Mouse (Mus musculus): ENCODE measurements at regions not wholly inside any gene's neighbourhood (a gene's known extent, or its start where the extent isn't known, plus 50 kb on each side); places are given as distances from the start of the nearest gene placed in this dataset.
A peak's percentile ranks its signal among the peaks of the same experiment; 100 is the strongest.

DNA sequence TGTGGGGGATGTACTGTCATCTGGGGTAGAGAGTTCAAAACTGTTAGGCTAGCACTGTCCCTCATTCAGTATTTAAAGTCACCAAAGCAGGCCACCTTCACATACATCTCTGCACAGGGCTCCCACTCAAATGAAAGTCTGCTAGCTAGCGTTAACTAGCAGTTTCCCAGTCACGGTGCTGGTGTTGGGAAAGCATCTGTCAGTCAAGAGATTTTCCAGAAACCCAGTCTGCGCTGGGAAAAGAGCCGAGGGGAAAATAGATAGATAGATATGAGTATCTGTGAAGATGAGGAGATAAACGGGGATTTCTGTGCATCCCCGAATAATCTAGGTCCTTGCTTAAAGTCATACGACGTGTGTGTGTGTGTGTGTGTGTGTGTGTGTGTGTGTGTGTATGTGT, 110.6 kb downstream of the Gadd45g start:
- ATAC-seq (no peak), DNase-seq (ENCODE audit: low read depth, low spot score) (no peak)
- ChIA-PET CTCF (no interaction called here), POLR2A (interaction anchor here (1.1 kb wide), 2 partner anchors 13 to 112 kb away, joined by 3 read pairs; no protein-coding TSS in a partner anchor)
- TF ChIP-seq CTCF (IDR thresholded peaks at IDR 0.05): no peak
- in situ Hi-C loops (cut with MboI; ENCODE audit: low pct_unique_long_range_greater_than_20kb): loop anchor here (25.0 kb wide), 1 partner anchor 295 kb away; the partner anchor contains the start of gene Secisbp2
- H3K27me3 ChIP-seq: no peaks in the 10 kb centered on the region

DNA sequence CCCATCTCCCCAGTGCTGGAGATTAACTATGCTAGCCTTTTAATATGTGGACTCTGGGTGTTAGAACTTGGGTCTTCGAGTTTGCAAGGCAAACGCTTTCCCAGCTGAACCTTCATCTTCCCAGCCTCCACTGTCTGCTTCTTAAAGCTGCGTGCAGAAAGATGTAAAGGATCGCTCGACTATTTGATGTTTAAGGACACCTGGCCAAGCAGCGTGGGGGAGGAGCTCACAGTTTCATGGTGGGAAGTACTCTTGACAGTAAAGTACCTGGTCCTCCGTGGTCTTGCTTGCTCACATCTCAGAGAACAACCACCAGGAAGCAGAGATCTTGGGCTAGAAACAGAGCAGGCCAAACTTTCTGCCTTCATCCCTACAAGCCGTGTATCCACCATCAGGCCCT, 113.1 kb downstream of the Gadd45g start:
- CTCF ChIA-PET: interaction anchor here (1.7 kb wide), 1 partner anchor 115 kb away, joined by 3 read pairs; no protein-coding TSS in a partner anchor
- no peak for DNase-seq (ENCODE audit: low read depth, low spot score)
- ATAC-seq: no peak
- no peak for TF ChIP-seq CTCF (IDR thresholded peaks at IDR 0.05)
- POLR2A ChIA-PET: no interaction called here
- no peaks in the 10 kb centered on the region for H3K27me3 ChIP-seq
- in situ Hi-C loops (cut with MboI; ENCODE audit: low pct_unique_long_range_greater_than_20kb): loop anchor here (25.0 kb wide), 1 partner anchor 297 kb away; the partner anchor contains the start of gene Secisbp2

DNA sequence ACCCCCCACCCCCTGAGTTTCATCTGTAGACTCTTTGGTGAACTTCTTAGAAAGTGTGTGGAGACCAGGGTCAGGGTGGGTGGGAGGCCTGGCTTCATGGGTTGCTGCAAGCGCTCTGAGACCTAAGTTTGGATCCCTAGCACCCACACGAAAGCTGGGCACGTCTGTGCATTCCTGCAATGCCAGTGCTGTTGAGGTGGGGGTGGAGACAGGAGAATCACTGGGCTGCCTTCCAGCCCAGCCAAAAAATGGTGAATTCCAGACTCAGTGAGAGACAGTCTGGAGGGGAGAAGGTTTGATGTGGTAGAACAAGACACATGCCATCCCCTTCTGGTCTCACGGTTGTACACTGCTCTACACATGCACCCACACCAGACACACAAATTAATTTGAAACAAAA, 113.8 kb downstream of the Gadd45g start:
- CTCF ChIA-PET: no interaction called here
- in situ Hi-C loops (cut with MboI; ENCODE audit: low pct_unique_long_range_greater_than_20kb): loop anchor here (25.0 kb wide), 1 partner anchor 298 kb away; the partner anchor contains the start of gene Secisbp2
- DNase-seq (ENCODE audit: low read depth, low spot score): no peak
- no peak for ATAC-seq
- TF ChIP-seq CTCF (IDR thresholded peaks at IDR 0.05): no peak
- POLR2A ChIA-PET: no interaction called here
- H3K27me3 ChIP-seq: no peaks in the 10 kb centered on the region

DNA sequence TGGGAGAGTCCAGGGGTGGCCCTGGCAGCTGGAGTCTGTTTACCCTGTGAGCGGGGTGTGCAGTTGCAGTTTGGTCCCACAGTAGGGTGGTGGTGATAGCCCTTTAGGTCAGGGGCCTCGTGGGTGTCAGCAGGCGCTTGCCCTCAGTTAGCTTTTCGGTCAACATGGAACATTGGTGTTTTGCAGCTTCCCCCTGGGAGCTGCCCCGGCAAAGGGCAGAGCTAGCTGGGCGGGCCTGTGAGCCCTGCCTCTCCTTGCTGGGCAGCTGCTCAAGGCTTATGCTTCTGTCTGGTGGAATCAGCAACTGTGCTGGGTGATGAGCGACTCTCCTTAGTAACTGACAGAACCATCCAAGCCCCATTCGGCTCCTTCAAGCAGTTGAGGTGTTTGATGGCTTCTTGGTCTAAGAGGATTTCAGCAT, 115.7 kb downstream of the Gadd45g start:
- POLR2A ChIA-PET: no interaction called here

DNA sequence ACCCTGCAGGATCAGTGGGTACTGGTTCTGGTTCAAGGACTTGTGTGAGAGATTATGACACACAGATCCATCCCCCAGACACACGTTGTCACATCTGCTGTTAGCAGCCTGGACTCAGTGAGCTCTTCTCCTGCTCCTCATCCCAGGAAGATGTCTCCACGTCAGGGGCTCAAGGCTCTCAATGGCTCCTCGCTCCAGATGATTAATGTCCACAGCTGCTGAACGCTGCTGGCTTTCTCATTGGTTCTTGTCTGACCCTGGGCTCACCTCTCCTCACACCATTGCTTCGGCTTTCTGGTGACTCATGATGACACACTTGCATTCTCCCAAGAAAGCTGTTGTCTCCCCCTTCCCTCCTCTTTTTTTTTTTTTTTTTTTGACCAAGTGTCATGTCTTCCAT, 116.2 kb downstream of the Gadd45g start:
- POLR2A ChIA-PET: interaction anchor here (4.0 kb wide), 1 partner anchor 115 kb away, joined by 21 read pairs; the partner anchor contains the start of gene Gadd45g
- no peak for DNase-seq (ENCODE audit: low read depth, low spot score)
- CTCF ChIA-PET: no interaction called here
- peak; percentile 63 for ATAC-seq
- in situ Hi-C loops (cut with MboI; ENCODE audit: low pct_unique_long_range_greater_than_20kb): loop anchor here (25.0 kb wide), 1 partner anchor 300 kb away; the partner anchor contains the start of gene Secisbp2
- H3K27me3 ChIP-seq: no peaks in the 10 kb centered on the region
- no peak for TF ChIP-seq CTCF (IDR thresholded peaks at IDR 0.05)

More for the DNA sequence above, 115.7 kb downstream of the Gadd45g start:
- no peak for TF ChIP-seq CTCF (IDR thresholded peaks at IDR 0.05)
- no peaks in the 10 kb centered on the region for H3K27me3 ChIP-seq
- no peak for DNase-seq (ENCODE audit: low read depth, low spot score)
- CTCF ChIA-PET: no interaction called here
- no peak for ATAC-seq
- in situ Hi-C loops (cut with MboI; ENCODE audit: low pct_unique_long_range_greater_than_20kb): loop anchor here (25.0 kb wide), 1 partner anchor 300 kb away; the partner anchor contains the start of gene Secisbp2

DNA sequence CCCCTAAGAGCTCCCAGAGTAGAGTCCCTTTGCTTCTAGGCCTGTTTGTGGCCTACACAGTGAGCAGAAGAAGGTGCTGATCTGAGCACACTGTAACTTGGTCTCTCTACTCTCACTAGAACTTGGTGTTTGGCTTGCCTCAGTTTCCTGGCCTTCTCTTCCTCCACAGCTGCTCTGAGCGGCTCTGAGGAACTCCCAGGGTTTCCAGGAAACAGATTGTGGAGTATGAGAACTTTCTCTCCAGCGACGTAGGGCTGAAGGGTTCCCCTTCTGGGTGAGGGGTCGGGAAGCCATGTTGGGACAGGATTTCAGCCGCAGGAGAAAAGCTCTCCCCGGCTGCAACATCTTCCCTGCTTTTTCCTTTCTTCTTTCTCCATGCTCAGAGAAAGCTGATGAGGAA, 117.5 kb downstream of the Gadd45g start:
- ChIA-PET POLR2A (interaction anchor here (0.6 to 4.0 kb wide), 3 partner anchors 13 to 119 kb away, joined by 5 to 21 read pairs (median 7); partner anchors contain the start of gene Gadd45g), CTCF (interaction anchor here (1.6 to 2.0 kb wide), 2 partner anchors 116 to 119 kb away, joined by 4 to 5 read pairs; no protein-coding TSS in a partner anchor)
- in situ Hi-C loops (cut with MboI; ENCODE audit: low pct_unique_long_range_greater_than_20kb): loop anchor here (25.0 kb wide), 1 partner anchor 302 kb away; the partner anchor contains the start of gene Secisbp2
- H3K27me3 ChIP-seq: no peaks in the 10 kb centered on the region
- no peak for TF ChIP-seq CTCF (IDR thresholded peaks at IDR 0.05)
- DNase-seq (ENCODE audit: low read depth, low spot score) (no peak), ATAC-seq (no peak)

DNA sequence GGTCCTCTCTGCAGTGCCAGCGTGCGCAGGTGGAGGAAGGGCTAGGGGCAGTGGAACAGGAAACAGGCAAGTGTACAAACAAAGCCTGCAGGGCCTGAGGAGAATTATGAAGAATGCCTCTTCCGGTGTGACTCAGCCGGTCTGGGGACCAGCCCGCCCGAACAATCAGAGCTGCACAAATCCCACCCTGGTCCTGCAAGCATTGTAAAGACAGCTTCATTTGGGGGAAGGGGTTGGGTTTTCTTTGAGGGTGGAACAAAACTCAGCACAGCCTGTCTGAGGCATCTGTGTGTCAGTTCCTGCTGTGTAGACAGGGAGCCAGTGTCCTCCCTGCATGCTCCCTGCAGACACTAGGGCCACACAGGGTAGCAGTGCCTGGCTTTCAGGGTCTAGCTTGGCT, 117.9 kb downstream of the Gadd45g start:
- no peak for DNase-seq (ENCODE audit: low read depth, low spot score)
- no peak for TF ChIP-seq CTCF (IDR thresholded peaks at IDR 0.05)
- peak; percentile 7 for ATAC-seq
- POLR2A ChIA-PET: interaction anchor here (0.6 to 4.0 kb wide), 3 partner anchors 14 to 120 kb away, joined by 5 to 21 read pairs (median 7); partner anchors contain the start of gene Gadd45g
- in situ Hi-C loops (cut with MboI; ENCODE audit: low pct_unique_long_range_greater_than_20kb): loop anchor here (25.0 kb wide), 1 partner anchor 302 kb away; the partner anchor contains the start of gene Secisbp2
- no peaks in the 10 kb centered on the region for H3K27me3 ChIP-seq
- CTCF ChIA-PET: interaction anchor here (1.6 to 2.0 kb wide), 2 partner anchors 116 to 119 kb away, joined by 4 to 5 read pairs; no protein-coding TSS in a partner anchor

DNA sequence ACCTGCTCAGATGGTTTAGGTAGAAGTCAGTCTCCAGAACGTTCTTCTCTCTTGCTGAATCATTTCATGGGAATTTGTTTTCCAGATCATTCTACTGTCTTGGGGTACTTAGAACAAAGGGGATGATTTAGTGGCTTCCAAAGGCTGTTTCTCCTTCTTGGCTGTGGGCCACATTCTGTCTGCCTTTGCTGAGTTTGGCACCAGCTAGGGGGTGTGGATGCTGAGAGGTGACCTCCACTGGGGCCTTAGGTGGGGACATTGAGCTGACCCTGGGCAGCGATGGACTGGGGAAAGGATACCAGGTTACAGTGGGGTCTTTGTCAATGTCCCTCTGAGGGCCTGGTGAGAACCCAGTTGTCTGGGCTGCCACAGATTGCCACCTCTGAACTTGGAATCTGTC, 118.4 kb downstream of the Gadd45g start:
- in situ Hi-C loops (cut with MboI; ENCODE audit: low pct_unique_long_range_greater_than_20kb): loop anchor here (5.0 to 25.0 kb wide), 3 partner anchors 118 to 303 kb away; partner anchors contain the start of genes Gadd45g and Secisbp2
- CTCF ChIA-PET: interaction anchor here (1.3 to 2.0 kb wide), 3 partner anchors 67 to 120 kb away, joined by 3 to 5 read pairs (median 4); no protein-coding TSS in a partner anchor
- no peak for TF ChIP-seq CTCF (IDR thresholded peaks at IDR 0.05)
- H3K27me3 ChIP-seq: no peaks in the 10 kb centered on the region
- DNase-seq (ENCODE audit: low read depth, low spot score): no peak
- POLR2A ChIA-PET: interaction anchor here (1.7 to 4.0 kb wide), 2 partner anchors 14 to 117 kb away, joined by 7 to 21 read pairs; partner anchors contain the start of gene Gadd45g
- ATAC-seq: peak; percentile 32

DNA sequence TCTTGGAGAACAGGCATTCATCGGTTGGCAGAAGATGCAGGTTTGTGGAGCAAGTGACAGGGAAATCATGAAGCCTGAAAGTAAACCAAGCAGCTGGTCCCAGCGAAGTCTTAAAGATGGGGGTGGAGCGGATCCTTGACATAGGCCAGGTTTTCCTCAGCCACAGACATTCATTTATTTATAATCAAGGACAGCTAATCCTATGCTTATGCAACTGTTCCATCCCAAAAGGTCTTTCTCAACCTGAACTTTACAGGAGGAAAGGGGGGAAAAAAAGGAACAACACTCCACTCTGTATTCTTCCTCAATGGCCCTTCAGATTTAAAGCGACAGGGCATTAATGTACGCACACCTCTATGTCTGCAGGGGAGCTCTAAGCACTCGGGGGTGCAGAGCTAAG, 121.6 kb downstream of the Gadd45g start:
- ChIA-PET POLR2A (interaction anchor here (0.8 to 2.0 kb wide), 2 partner anchors 8 to 16 kb away, joined by 3 to 5 read pairs; no protein-coding TSS in a partner anchor), CTCF (interaction anchor here (0.6 to 1.3 kb wide), 3 partner anchors 114 to 317 kb away, joined by 3 to 4 read pairs (median 3); partner anchors contain the start of gene Secisbp2)
- DNase-seq (ENCODE audit: low read depth, low spot score): no peak
- no peaks in the 10 kb centered on the region for H3K27me3 ChIP-seq
- in situ Hi-C loops (cut with MboI; ENCODE audit: low pct_unique_long_range_greater_than_20kb): loop anchor here (5.0 to 25.0 kb wide), 3 partner anchors 121 to 306 kb away; partner anchors contain the start of genes Gadd45g and Secisbp2
- no peak for TF ChIP-seq CTCF (IDR thresholded peaks at IDR 0.05)
- ATAC-seq: no peak

DNA sequence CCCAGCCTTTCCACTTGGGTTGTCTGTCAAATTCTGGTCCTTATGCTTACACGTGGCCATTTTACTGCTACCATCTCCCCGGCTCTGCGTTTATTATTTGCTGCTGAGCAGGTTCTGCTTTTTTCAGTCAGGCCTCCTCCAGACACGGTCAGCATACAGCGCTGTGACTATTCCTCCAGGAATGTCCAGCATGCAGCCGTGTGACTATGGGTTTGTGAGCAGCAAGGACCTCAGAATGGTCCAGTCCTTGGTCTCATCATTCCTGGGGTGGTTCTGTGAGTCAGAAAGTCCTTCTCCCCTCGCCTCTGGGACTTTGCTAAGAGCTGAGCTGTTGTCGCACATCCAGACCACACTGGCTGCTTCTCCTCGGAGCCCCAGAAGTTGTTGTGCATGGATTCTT, 122.3 kb downstream of the Gadd45g start:
- CTCF ChIA-PET: interaction anchor here (1.2 to 1.3 kb wide), 3 partner anchors 57 to 123 kb away, joined by 3 to 4 read pairs (median 3); no protein-coding TSS in a partner anchor
- in situ Hi-C loops (cut with MboI; ENCODE audit: low pct_unique_long_range_greater_than_20kb): loop anchor here (5.0 to 25.0 kb wide), 3 partner anchors 121 to 306 kb away; partner anchors contain the start of genes Gadd45g and Secisbp2
- POLR2A ChIA-PET: interaction anchor here (0.8 to 2.0 kb wide), 3 partner anchors 7 to 111 kb away, joined by 3 to 5 read pairs (median 3); no protein-coding TSS in a partner anchor
- no peak for TF ChIP-seq CTCF (IDR thresholded peaks at IDR 0.05)
- DNase-seq (ENCODE audit: low read depth, low spot score) (no peak), ATAC-seq (peak; percentile 79)
- H3K27me3 ChIP-seq: no peaks in the 10 kb centered on the region

Measured in Patski (cell line).